Mouse (Mus musculus): Measurements from ENCODE around the gene Arhgdig.

Arhgdig gene

GRCm38 (mm10) chr17:26207686-26208085 lies at the start of gene Arhgdig:
Gene Arhgdig, minus strand, starts transcription at chr17:26207786.
- no peak for DNase-seq

- no peak for DNase-seq
These were observed 47.7 kb upstream of the Arhgdig start for GRCm38 (mm10) chr17:26255313-26255712.

GRCm38 (mm10) chr17:26253399-26253798 lies 45.8 kb upstream of the Arhgdig start:
- no peak for DNase-seq

- peak; percentile 93 for DNase-seq
These were observed 45.1 kb upstream of the Arhgdig start, which contains the start of gene Luc7l for GRCm38 (mm10) chr17:26252539-26253251. Gene Luc7l, plus strand, starts transcription at chr17:26252896.

GRCm38 (mm10) chr17:26251886-26252538 lies 44.4 kb upstream of the Arhgdig start:
- DNase-seq, result no peak

- DNase-seq, result peak; percentile 95
These were observed 36.7 kb upstream of the Arhgdig start, which contains the start of gene Fam234a for GRCm38 (mm10) chr17:26244101-26244841. Gene Fam234a, minus strand, starts transcription at chr17:26244242.

GRCm38 (mm10) chr17:26243471-26244100 lies 36.0 kb upstream of the Arhgdig start:
- no peak for DNase-seq

GRCm38 (mm10) chr17:26240990-26241389 lies 33.4 kb upstream of the Arhgdig start:
- no peak for DNase-seq

GRCm38 (mm10) chr17:26240120-26240790 lies 32.7 kb upstream of the Arhgdig start:
- DNase-seq, result no peak

- DNase-seq, result no peak
These were observed 32.0 kb upstream of the Arhgdig start for GRCm38 (mm10) chr17:26239551-26239950.

- DNase-seq, result no peak
These were observed 30.1 kb upstream of the Arhgdig start for GRCm38 (mm10) chr17:26237667-26238066.

- DNase-seq, result no peak
These were observed 27.7 kb upstream of the Arhgdig start for GRCm38 (mm10) chr17:26235077-26235815.

GRCm38 (mm10) chr17:26234386-26234785 lies 26.8 kb upstream of the Arhgdig start:
- DNase-seq, result no peak

- DNase-seq, result no peak
These were observed 25.3 kb upstream of the Arhgdig start for GRCm38 (mm10) chr17:26232863-26233262.

GRCm38 (mm10) chr17:26231156-26231555 lies 23.6 kb upstream of the Arhgdig start:
- DNase-seq, result no peak

GRCm38 (mm10) chr17:26229776-26230175 lies 22.2 kb upstream of the Arhgdig start:
- DNase-seq, result no peak

GRCm38 (mm10) chr17:26225150-26225549 lies 17.6 kb upstream of the Arhgdig start:
- no peak for DNase-seq

- no peak for DNase-seq
These were observed 13.9 kb upstream of the Arhgdig start for GRCm38 (mm10) chr17:26221508-26221907.

GRCm38 (mm10) chr17:26212681-26213080 lies 5.1 kb upstream of the Arhgdig start:
- no peak for DNase-seq

GRCm38 (mm10) chr17:26212241-26212640 lies 4.7 kb upstream of the Arhgdig start:
- DNase-seq, result no peak

- no peak for DNase-seq
These were observed 1.2 kb downstream of the Arhgdig start for GRCm38 (mm10) chr17:26206392-26206791.

GRCm38 (mm10) chr17:26204766-26205165 lies 2.8 kb downstream of the Arhgdig start:
- no peak for DNase-seq
